Mouse (Mus musculus) induced T-regulatory cell, adult 2 months (primary cell): ENCODE measurements around the gene Metap1.

ENCODE experiments used
- DNase-seq: peaks from one replicate; pipeline ENCODE4 v3.0.0-alpha.2; 2012; ENCODE audit warnings: low read depth

The Metap1 gene

GRCm38 (mm10) chr3:138448077-138448860 is 41.0 kb downstream of the Metap1 start:
- DNase-seq: no peak

- no peak for DNase-seq
Observed at GRCm38 (mm10) chr3:138443465-138443771, 45.9 kb downstream of the Metap1 start.

GRCm38 (mm10) chr3:138442612-138443464 is 46.5 kb downstream of the Metap1 start, which contains the start of gene Adh5:
Adh5 (plus strand) TSS chr3:138443093.
- DNase-seq: peak; percentile 97

- DNase-seq: no peak
Observed at GRCm38 (mm10) chr3:138442203-138442602, 47.1 kb downstream of the Metap1 start.

- DNase-seq: no peak
Observed at GRCm38 (mm10) chr3:138438716-138439115, 50.6 kb downstream of the Metap1 start.

GRCm38 (mm10) chr3:138431835-138432234 is 57.5 kb downstream of the Metap1 start:
- DNase-seq: peak; percentile 76

GRCm38 (mm10) chr3:138430360-138430976 is 58.8 kb downstream of the Metap1 start:
- no peak for DNase-seq

GRCm38 (mm10) chr3:138424247-138424646 is 65.1 kb downstream of the Metap1 start:
- peak; percentile 65 for DNase-seq

- DNase-seq: peak; percentile 59
Observed at GRCm38 (mm10) chr3:138423664-138424063, 65.7 kb downstream of the Metap1 start.

GRCm38 (mm10) chr3:138420385-138420784 is 68.9 kb downstream of the Metap1 start:
- peak; percentile 73 for DNase-seq

- DNase-seq: peak; percentile 83
Observed at GRCm38 (mm10) chr3:138419369-138419768, 69.9 kb downstream of the Metap1 start.

GRCm38 (mm10) chr3:138415121-138415690 is 74.1 kb downstream of the Metap1 start, which contains the start of gene Adh4:
Adh4 (plus strand) TSS chr3:138415466.
- DNase-seq: no peak

GRCm38 (mm10) chr3:138410211-138410610 is 79.1 kb downstream of the Metap1 start:
- no peak for DNase-seq

- DNase-seq: no peak
Observed at GRCm38 (mm10) chr3:138409585-138409984, 79.7 kb downstream of the Metap1 start.
